Mouse (Mus musculus): ENCODE data around the gene Inpp1. TPM values are rescaled to one million over a fixed set of nuclear protein-coding genes. Genes with fewer than 3 reads are reported as not detected.
A peak's percentile ranks its signal among the peaks of the same experiment; 100 is the strongest.

Gene Inpp1
- polyA plus RNA-seq, 1 experiment from 2014 or later, result 24.3 TPM

DNA sequence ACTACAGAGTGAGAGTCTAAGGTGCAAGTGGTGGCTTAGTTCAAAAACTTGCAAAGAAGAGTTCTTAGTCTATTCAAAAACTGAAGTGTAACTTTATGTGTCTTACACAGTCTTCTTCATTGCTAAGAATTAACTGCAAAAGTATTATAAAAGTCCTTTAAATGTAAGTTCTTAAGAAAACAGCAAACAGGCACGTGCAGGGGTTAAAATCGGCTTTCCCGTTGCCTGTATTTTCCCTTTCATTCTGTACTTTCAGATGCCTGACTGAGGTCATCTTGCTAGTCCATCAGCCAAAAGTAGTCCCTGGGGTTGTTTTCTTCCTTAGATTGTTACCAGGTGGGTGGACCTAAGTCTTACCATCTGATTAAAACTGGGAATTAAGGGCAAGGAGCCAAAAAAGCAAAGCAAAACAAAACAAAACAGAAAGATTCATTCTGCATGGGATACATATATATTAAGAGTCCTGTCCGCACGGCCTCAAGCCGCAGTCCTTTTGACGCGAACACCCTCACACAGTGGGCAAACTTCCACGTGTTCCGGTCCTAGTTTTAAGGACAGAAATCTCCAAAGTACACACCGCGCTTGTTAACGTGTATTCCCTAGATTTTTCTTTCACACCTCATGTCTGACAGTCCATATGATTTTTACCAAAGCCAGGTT, 1.1 kb downstream of the Inpp1 start:
- WGBS, result 52% methylated on average over 13 of the region's 13 CpGs
- Histone ChIP-seq H3K9ac (replicated peaks) (peak overlapping the region; percentile 89), H3K4me2 (replicated peaks) (peak overlapping the region; percentile 89), H3K27me3 (no peaks in the 10 kb centered on the region), H3K9me3 (no peaks in the 10 kb centered on the region), H3K4me3 (peak overlapping the region; percentile 63), H3K4me1 (peaks cover 15% of the 10 kb centered on the region), H3K27ac (replicated peaks) (peak overlapping the region; percentile 76; the same call in 1 of the 2 replicates), H3K36me3 (no peaks in the 10 kb centered on the region)
- ATAC-seq (replicated peaks), result peak; percentile 18; the same call in 1 of the 2 replicates

- H3K4me2 ChIP-seq (replicated peaks), result no peak overlapping the region
- 89% methylated on average over 6 of the region's 6 CpGs for WGBS
- H3K4me3 ChIP-seq, result no peak overlapping the region
- H3K27ac ChIP-seq (replicated peaks), result no peak overlapping the region
- H3K4me1 ChIP-seq, result no peaks in the 10 kb centered on the region
- ATAC-seq (replicated peaks), result no peak
- no peak overlapping the region for H3K9ac ChIP-seq (replicated peaks)
- no peaks in the 10 kb centered on the region; the same call in 1 of the 2 replicates for H3K36me3 ChIP-seq
- no peaks in the 10 kb centered on the region for H3K9me3 ChIP-seq
- H3K27me3 ChIP-seq, result no peaks in the 10 kb centered on the region
Observed at GRCm38 (mm10) chr1:52808456-52808855, 9.0 kb downstream of the Inpp1 start.

DNA sequence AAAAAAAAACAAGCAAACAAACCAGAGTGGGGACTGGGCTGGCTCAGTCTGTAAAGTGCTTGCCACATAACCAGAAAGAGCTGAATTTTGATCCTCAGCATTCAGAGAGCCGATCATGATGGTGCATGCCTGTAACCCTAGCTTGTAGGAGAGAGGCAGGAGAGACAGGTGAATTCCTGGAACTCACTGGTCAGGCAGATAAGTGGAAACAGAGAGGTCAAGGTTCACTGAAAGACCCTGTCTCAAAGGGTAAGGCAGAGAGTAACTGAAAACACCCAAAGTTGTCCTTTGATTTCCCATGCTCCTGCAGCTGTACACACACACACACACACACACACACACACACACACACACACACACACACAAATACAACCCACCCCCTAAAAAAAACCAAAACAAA, 12.4 kb downstream of the Inpp1 start:
- Histone ChIP-seq H3K27me3 (no peaks in the 10 kb centered on the region), H3K9ac (replicated peaks) (no peak overlapping the region), H3K9me3 (no peaks in the 10 kb centered on the region), H3K4me2 (replicated peaks) (no peak overlapping the region), H3K4me3 (no peak overlapping the region), H3K4me1 (no peaks in the 10 kb centered on the region), H3K36me3 (no peaks in the 10 kb centered on the region; the same call in 1 of the 2 replicates), H3K27ac (replicated peaks) (no peak overlapping the region)
- WGBS, result 84% methylated on average over 1 of the region's 1 CpGs
- ATAC-seq (replicated peaks), result no peak

- Histone ChIP-seq H3K27me3 (no peaks in the 10 kb centered on the region), H3K27ac (replicated peaks) (no peak overlapping the region), H3K4me1 (no peaks in the 10 kb centered on the region), H3K4me2 (replicated peaks) (no peak overlapping the region), H3K4me3 (no peak overlapping the region), H3K36me3 (no peaks in the 10 kb centered on the region), H3K9ac (replicated peaks) (no peak overlapping the region), H3K9me3 (no peaks in the 10 kb centered on the region)
- ATAC-seq (replicated peaks), result no peak
- WGBS, result 93% methylated on average over 5 of the region's 5 CpGs
Observed at GRCm38 (mm10) chr1:52802406-52802975, 15.0 kb downstream of the Inpp1 start.

DNA sequence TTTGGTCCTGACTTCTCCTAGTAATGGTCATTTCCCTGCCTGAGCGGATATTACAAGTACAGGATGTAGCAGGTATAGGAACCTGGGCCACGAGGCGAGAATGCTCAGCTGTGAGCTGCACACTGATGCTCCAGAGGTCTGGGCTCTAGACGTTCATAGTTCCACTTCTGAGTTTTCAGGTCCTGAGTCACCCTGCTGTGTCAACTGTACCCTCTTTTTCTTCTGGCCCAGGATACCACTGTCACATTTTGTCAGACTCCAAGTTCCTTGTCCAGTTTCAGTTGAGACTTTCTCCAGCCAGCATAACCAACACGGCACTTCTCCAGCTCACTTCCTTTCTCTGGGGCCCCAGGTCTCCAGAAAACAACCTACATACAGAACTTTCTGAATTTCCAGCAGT, 15.8 kb downstream of the Inpp1 start:
- Histone ChIP-seq H3K27me3 (no peaks in the 10 kb centered on the region), H3K4me1 (no peaks in the 10 kb centered on the region), H3K4me2 (replicated peaks) (no peak overlapping the region), H3K9me3 (no peaks in the 10 kb centered on the region), H3K4me3 (no peak overlapping the region), H3K9ac (replicated peaks) (no peak overlapping the region), H3K36me3 (no peaks in the 10 kb centered on the region), H3K27ac (replicated peaks) (no peak overlapping the region)
- ATAC-seq (replicated peaks), result no peak
- 89% methylated on average over 5 of the region's 5 CpGs for WGBS

DNA sequence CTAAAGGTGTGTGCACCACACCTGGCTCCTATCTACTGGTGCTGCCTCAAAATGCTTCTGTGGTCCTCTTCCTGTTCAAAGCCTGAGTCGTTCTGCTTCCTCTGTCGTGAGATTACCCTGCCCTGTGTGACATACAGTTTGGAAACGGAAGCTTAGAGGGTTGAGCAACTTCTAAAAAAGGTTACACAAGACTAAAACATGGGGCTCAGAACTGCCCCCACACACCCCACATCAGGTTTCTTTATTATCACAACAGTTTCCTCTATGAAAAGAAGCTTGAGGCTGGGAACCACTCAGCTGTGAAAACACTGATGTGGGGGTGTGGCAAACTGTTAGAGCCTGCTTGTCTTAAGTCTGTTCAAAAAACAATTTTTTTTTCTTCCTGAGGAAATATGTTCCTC, 17.1 kb downstream of the Inpp1 start:
- no peaks in the 10 kb centered on the region for H3K4me1 ChIP-seq
- 73% methylated on average over 3 of the region's 3 CpGs for WGBS

GRCm38 (mm10) chr1:52799772-52800171, 17.7 kb downstream of the Inpp1 start:
- Histone ChIP-seq H3K27me3 (no peaks in the 10 kb centered on the region), H3K4me3 (no peak overlapping the region), H3K9me3 (no peaks in the 10 kb centered on the region), H3K4me2 (replicated peaks) (no peak overlapping the region), H3K4me1 (no peaks in the 10 kb centered on the region), H3K27ac (replicated peaks) (no peak overlapping the region), H3K36me3 (no peaks in the 10 kb centered on the region), H3K9ac (replicated peaks) (no peak overlapping the region)
- WGBS, result 72% methylated on average over 5 of the region's 5 CpGs
- ATAC-seq (replicated peaks), result no peak

More for the DNA sequence above, 17.1 kb downstream of the Inpp1 start:
- no peaks in the 10 kb centered on the region for H3K36me3 ChIP-seq
- H3K27me3 ChIP-seq, result no peaks in the 10 kb centered on the region
- H3K9me3 ChIP-seq, result no peaks in the 10 kb centered on the region
- H3K4me3 ChIP-seq, result no peak overlapping the region
- no peak overlapping the region for H3K9ac ChIP-seq (replicated peaks)
- no peak overlapping the region for H3K4me2 ChIP-seq (replicated peaks)
- H3K27ac ChIP-seq (replicated peaks), result no peak overlapping the region
- ATAC-seq (replicated peaks), result no peak

DNA sequence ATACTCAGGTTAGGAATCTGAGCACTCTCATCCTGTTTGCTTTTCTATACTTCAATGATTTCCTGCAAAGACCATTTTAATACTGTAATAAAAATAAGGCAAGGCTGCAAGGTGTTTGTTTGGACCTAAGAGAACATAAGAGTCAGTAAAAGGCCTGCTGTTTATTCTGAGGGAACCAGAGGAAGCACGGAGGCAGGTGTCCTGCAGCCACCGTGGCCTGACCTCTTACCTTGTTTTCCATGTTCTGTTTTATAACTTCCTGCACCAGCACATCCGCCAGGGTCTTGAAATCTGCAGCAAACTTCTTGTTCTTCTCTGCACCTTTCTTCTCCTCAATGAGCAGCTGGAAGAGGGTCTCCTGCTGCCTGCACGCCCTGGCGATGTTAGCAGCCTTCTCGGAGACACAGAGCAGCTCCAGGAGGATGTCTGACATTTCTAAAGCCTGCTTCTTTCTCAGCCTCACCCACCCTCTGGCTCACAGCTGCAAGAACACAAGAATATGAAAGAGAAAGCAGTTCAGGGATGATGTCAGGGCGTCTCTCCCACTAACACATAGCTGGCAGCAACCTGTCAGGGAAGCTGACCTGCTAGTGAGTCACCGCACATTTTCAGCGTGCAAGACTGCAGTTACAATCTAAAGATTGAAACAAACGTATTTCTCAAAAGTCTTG, 18.3 kb downstream of the Inpp1 start:
- Histone ChIP-seq H3K36me3 (peaks cover 4% of the 10 kb centered on the region; the same call in 1 of the 2 replicates), H3K4me2 (replicated peaks) (no peak overlapping the region), H3K4me3 (no peak overlapping the region), H3K27ac (replicated peaks) (no peak overlapping the region), H3K4me1 (no peaks in the 10 kb centered on the region), H3K9me3 (no peaks in the 10 kb centered on the region), H3K9ac (replicated peaks) (no peak overlapping the region), H3K27me3 (no peaks in the 10 kb centered on the region)
- ATAC-seq (replicated peaks), result no peak
- WGBS, result 76% methylated on average over 10 of the region's 10 CpGs

DNA sequence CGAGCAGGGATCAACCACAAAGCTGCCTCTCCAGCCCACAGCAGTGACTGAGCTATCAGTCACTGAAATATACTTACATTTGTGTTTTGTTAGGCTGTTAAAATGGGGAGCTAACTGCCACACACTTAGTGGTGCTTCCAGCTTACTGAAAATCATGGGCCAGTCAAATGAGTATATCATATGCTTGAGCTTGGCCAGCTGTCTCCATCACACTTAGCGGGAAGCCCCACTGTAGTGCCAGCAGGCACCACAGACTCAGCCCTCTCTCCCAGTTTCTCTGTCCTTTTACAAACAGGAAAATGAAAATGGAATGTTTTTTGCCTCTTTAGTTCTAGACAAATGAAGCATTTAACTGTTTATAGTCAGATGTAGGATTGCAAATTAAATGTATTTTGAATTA, 21.6 kb downstream of the Inpp1 start:
- WGBS, result 82% methylated on average over 2 of the region's 2 CpGs
- Histone ChIP-seq H3K27ac (replicated peaks) (no peak overlapping the region), H3K27me3 (no peaks in the 10 kb centered on the region), H3K9ac (replicated peaks) (no peak overlapping the region), H3K4me1 (no peaks in the 10 kb centered on the region), H3K4me3 (no peak overlapping the region), H3K9me3 (no peaks in the 10 kb centered on the region), H3K36me3 (peaks cover 11% of the 10 kb centered on the region; the same call in 1 of the 2 replicates), H3K4me2 (replicated peaks) (no peak overlapping the region)
- ATAC-seq (replicated peaks), result no peak

DNA sequence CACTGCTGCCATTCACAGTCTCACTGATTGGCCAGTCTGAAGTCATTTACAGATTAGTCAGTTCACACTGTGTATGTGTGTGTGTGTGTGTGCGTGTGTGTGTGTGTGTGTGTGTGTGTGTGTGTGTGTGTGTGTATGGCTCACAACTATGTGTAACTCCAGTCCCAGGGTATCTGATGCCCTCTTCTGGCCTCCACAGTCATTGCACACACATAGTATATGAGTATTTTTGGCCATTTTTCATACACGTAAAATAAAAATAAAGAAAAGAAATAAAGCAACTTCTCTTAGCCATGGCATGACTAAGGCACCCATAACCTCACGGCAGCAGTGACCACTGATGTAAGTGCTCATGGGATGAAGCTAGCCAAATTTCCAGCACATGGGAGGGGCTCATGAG, 23.8 kb downstream of the Inpp1 start:
- no peak overlapping the region for H3K27ac ChIP-seq (replicated peaks)
- no peaks in the 10 kb centered on the region for H3K4me1 ChIP-seq
- WGBS, result 86% methylated on average over 3 of the region's 3 CpGs
- no peak for ATAC-seq (replicated peaks)
- no peak overlapping the region for H3K4me3 ChIP-seq
- peaks cover 15% of the 10 kb centered on the region; the same call in 1 of the 2 replicates for H3K36me3 ChIP-seq
- no peak overlapping the region for H3K4me2 ChIP-seq (replicated peaks)
- no peaks in the 10 kb centered on the region for H3K9me3 ChIP-seq
- H3K27me3 ChIP-seq, result no peaks in the 10 kb centered on the region
- no peak overlapping the region for H3K9ac ChIP-seq (replicated peaks)

DNA sequence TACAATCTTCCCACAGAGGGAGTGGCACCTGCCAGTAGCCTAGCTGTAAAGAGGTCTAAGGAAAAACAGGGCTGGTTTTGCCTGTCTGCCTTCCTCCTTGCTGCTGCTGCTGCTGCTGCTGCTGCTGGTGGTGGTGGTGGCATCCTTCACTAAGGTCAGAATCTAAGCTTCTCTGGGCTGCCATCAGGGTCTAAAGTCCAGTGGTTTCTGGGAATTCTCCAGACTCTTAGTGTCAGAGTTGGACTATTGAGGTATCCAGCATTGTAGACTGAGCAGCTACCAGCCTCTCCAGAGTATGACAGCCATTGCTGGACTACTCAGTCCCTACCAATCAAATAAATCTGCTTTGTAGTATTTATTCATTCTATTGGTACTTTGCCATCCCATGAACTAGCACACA, 24.8 kb downstream of the Inpp1 start:
- no peak for ATAC-seq (replicated peaks)
- Histone ChIP-seq H3K36me3 (peaks cover 18% of the 10 kb centered on the region; the same call in 1 of the 2 replicates), H3K4me1 (no peaks in the 10 kb centered on the region), H3K27ac (replicated peaks) (no peak overlapping the region), H3K4me3 (no peak overlapping the region), H3K9me3 (no peaks in the 10 kb centered on the region), H3K27me3 (no peaks in the 10 kb centered on the region), H3K9ac (replicated peaks) (no peak overlapping the region), H3K4me2 (replicated peaks) (no peak overlapping the region)

GRCm38 (mm10) chr1:52787254-52787653, 30.2 kb downstream of the Inpp1 start:
- Histone ChIP-seq H3K36me3 (peaks cover 11% of the 10 kb centered on the region; the same call in 1 of the 2 replicates), H3K4me2 (replicated peaks) (no peak overlapping the region), H3K4me1 (no peaks in the 10 kb centered on the region), H3K27me3 (no peaks in the 10 kb centered on the region), H3K9ac (replicated peaks) (no peak overlapping the region), H3K27ac (replicated peaks) (no peak overlapping the region), H3K9me3 (no peaks in the 10 kb centered on the region), H3K4me3 (no peak overlapping the region)
- ATAC-seq (replicated peaks), result no peak
- WGBS, result 92% methylated on average over 1 of the region's 1 CpGs
